Mouse (Mus musculus) fat pad, adult 2 months (tissue): ENCODE data around the gene Olfr1461.

Experiments
- DNase-seq: peaks from one replicate; pipeline ENCODE4 v3.0.0-alpha.2; 2011; ENCODE audit warnings: low read depth, low spot score; ENCODE audit errors: extremely low read depth

Olfr1461 gene

DNA sequence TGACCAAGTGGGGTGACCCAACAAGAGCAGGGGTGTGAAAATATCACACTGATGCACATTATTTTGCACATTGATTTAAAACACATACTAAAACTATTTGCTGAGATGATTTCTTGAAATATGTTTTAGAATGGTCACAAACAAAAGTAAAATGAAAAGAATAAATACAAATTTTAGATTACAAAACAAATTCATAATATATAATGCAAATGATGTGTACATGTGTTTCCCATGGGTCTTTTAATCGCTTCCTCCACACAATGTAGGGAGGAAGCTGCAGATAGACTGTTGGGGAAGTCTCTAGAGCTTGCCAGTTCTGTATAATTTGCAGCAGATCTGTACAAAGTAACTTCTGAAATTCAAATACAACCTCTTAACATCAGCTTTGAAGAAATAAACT is at the start of gene Olfr1461:
Gene Olfr1461 (plus strand): TSS at position 301 of the 400 bp plus-strand sequence.
- no peak for DNase-seq

- DNase-seq: no peak
These were observed 13.4 kb upstream of the Olfr1461 start, which contains the start of gene Olfr1459 for GRCm38 (mm10) chr19:13149449-13149848. Gene Olfr1459 (minus strand): TSS chr19:13149549.

DNA sequence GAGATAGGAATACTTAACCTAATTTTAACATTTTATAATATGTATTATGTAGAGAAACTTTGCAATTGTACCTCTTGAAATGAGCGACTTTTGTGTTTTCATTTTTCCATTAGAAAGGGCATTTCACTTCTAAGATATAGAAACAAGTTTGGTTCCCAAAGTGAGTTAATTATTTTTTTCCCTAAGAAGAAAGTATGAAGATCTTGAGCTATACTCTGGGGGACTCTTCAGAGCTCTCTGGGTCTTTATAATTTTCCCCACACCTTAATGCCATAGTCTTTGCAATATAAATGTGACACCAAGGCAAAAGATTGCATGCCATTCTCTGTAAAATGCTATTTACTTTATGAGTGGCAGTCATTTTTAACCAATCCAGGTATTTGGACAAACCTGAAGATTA is 22.6 kb downstream of the Olfr1461 start, which contains the start of gene Olfr1462:
Gene Olfr1462 (plus strand): TSS at position 301 of the 400 bp plus-strand sequence.
- DNase-seq: no peak
